Mouse (Mus musculus) testis, adult 2 months (tissue): ENCODE measurements around the gene Dnajc14. TPM values are rescaled to one million over a fixed set of nuclear protein-coding genes. Genes with fewer than 3 reads are reported as not detected.

Experiments
- H3K27ac ChIP-seq: fragments of 200-500 bp; 2 replicates; pipeline ENCODE4 v1.5.1; 2012; ENCODE audit warnings: low read depth, low read length; ENCODE audit not compliant: control insufficient read depth, insufficient read depth
- H3K27me3 ChIP-seq: fragments of 200-500 bp; 2 replicates; pipeline ENCODE4 v1.6.1; 2012; ENCODE audit warnings: mild to moderate bottlenecking, low read length, moderate library complexity; ENCODE audit not compliant: control insufficient read depth, insufficient read depth
- H3K36me3 ChIP-seq: fragments of 200-500 bp; 2 replicates; pipeline ENCODE4 v1.6.1; 2012; ENCODE audit warnings: mild to moderate bottlenecking, low read length; ENCODE audit not compliant: control insufficient read depth, insufficient read depth
- H3K4me1 ChIP-seq: fragments of 200-500 bp; 2 replicates; pipeline ENCODE4 v1.6.1; 2012; ENCODE audit warnings: low read length; ENCODE audit not compliant: control insufficient read depth, insufficient read depth
- H3K4me3 ChIP-seq: fragments of 200-500 bp; 2 replicates; pipeline ENCODE4 v1.5.1; 2012; ENCODE audit warnings: low read depth, mild to moderate bottlenecking, low read length, moderate library complexity, mixed read lengths; ENCODE audit not compliant: control insufficient read depth
- CTCF ChIP-seq: fragments of 200-500 bp; IDR thresholded peaks from 2 replicates; pipeline ENCODE4 v1.5.1; 2012; ENCODE audit warnings: low read depth, mild to moderate bottlenecking, inconsistent platforms, low read length, moderate library complexity; ENCODE audit not compliant: control insufficient read depth, insufficient read depth, insufficient replicate concordance
- POLR2A ChIP-seq: fragments of 200-500 bp; IDR thresholded peaks from 2 replicates; pipeline ENCODE4 v1.6.1; 2012; ENCODE audit warnings: low read depth, mild to moderate bottlenecking, inconsistent platforms, low read length, moderate library complexity; ENCODE audit not compliant: control insufficient read depth
- polyA plus RNA-seq: library from polyadenylated mRNA; depleted of rRNA; stranded (reverse); fragments of >200 nt; gene quantifications from 2 replicates; pipeline ENCODE4 v1.2.3, GENCODE M21; 2012; rRNA removed

Dnajc14 gene
- polyA plus RNA-seq, 1 experiment: 10.4 TPM

DNA sequence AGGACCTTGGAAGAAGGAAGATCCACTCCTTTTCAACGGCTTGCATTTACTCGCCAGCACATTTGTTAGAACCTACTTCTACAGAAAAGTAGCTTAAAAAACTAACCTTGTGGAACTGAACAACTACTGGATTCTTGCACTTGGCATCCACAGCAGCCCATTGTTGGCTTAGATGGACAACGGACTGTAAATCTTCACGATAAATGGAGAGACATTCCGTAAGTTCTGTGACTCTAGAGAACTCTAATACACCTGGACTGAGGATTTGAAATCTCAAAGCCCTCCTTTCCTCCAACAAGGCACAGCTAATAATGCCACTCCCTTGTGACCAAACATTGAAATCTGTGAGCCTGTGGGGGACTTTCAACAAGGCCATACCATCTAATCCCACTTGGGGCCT lies 39.4 kb downstream of the Dnajc14 start:
- peak overlapping the region; percentile 34; the same call in 1 of the 2 replicates for H3K4me3 ChIP-seq
- H3K27ac ChIP-seq: no peak overlapping the region
- no peak for TF ChIP-seq POLR2A
- no peak for TF ChIP-seq CTCF
- H3K36me3 ChIP-seq: no peaks in the 10 kb centered on the region; the same call in 1 of the 2 replicates
- H3K27me3 ChIP-seq: no peaks in the 10 kb centered on the region
- no peaks in the 10 kb centered on the region for H3K4me1 ChIP-seq

DNA sequence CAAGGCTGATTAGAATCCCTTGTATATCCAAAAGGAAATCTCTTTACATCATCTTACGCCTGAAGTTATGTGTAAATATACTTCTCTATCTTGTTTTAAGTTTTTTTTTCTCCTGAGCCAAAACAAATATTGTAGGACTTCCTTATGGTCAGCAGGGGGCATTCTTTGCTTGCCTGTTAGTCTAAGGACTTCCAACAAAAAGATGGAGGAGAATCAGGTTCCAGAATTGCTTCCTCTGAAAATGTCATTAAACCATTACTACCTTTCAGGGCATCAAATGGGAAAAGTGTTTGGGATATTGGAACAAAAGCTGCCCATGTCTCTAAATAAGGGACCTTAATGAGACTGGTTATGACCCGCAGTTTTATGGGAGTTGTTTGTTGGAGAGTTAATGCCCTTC lies 41.7 kb downstream of the Dnajc14 start:
- H3K4me1 ChIP-seq: no peaks in the 10 kb centered on the region
- H3K4me3 ChIP-seq: no peak overlapping the region
- no peak for TF ChIP-seq POLR2A
- H3K27me3 ChIP-seq: no peaks in the 10 kb centered on the region
- H3K36me3 ChIP-seq: no peaks in the 10 kb centered on the region; the same call in 1 of the 2 replicates
- H3K27ac ChIP-seq: no peak overlapping the region

DNA sequence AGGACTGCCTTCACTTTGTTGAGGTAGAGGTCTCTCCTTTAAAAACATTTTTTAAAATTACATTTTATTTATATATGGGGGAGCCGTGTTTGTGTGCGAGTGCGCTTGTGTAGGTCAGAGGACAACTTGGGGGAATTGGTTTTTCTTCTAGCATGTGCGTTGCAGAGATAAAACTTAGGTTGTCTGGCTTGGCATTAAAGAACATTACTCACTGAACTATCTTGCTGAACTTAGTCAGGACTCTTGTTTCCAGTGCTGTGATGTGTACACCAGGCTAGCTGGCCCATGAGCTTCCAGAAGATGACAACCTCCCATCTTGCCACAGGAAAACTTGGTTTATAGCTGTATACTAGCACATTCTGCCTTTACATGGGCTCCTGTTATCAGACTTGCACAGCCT lies 42.8 kb downstream of the Dnajc14 start:
- H3K27ac ChIP-seq: no peak overlapping the region
- TF ChIP-seq CTCF (no peak), POLR2A (no peak)
- no peak overlapping the region for H3K4me3 ChIP-seq
- H3K27me3 ChIP-seq: no peaks in the 10 kb centered on the region
- H3K36me3 ChIP-seq: no peaks in the 10 kb centered on the region; the same call in 1 of the 2 replicates
- H3K4me1 ChIP-seq: no peaks in the 10 kb centered on the region

DNA sequence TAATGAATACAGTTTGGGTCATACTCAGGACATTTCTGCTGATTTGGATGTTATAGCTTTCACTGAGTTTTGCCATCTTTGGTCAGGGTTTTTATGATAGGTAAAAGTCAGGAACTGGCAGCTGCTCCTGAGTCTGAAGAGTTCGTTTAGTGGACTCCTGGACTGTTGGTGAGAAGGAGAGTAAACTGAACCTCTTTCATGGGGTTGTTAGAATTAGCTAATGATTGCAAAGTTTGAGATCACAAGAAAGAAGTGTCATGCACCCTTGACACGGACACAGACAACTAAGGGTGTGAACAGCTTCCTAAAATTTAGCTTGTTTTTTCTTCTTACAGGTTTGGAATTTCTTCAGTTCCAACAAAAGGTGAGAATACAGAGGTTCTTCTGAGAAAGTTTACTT lies 44.6 kb downstream of the Dnajc14 start:
- Histone ChIP-seq H3K4me1 (no peaks in the 10 kb centered on the region), H3K27me3 (no peaks in the 10 kb centered on the region), H3K4me3 (no peak overlapping the region), H3K27ac (no peak overlapping the region), H3K36me3 (no peaks in the 10 kb centered on the region; the same call in 1 of the 2 replicates)
- TF ChIP-seq CTCF: no peak
- TF ChIP-seq POLR2A: no peak

- H3K27ac ChIP-seq: no peak overlapping the region
- no peaks in the 10 kb centered on the region; the same call in 1 of the 2 replicates for H3K36me3 ChIP-seq
- no peaks in the 10 kb centered on the region for H3K27me3 ChIP-seq
- H3K4me3 ChIP-seq: no peak overlapping the region
- TF ChIP-seq CTCF (no peak), POLR2A (no peak)
- H3K4me1 ChIP-seq: no peaks in the 10 kb centered on the region
Measured at GRCm38 (mm10) chr10:128850339-128850738, 46.5 kb downstream of the Dnajc14 start.

GRCm38 (mm10) chr10:128861176-128861575 lies 57.3 kb downstream of the Dnajc14 start:
- TF ChIP-seq POLR2A (no peak), CTCF (no peak)
- Histone ChIP-seq H3K4me1 (no peaks in the 10 kb centered on the region), H3K4me3 (no peak overlapping the region), H3K36me3 (no peaks in the 10 kb centered on the region), H3K27me3 (no peaks in the 10 kb centered on the region), H3K27ac (no peak overlapping the region)

- Histone ChIP-seq H3K27me3 (no peaks in the 10 kb centered on the region), H3K27ac (no peak overlapping the region), H3K36me3 (no peaks in the 10 kb centered on the region), H3K4me1 (no peaks in the 10 kb centered on the region), H3K4me3 (no peak overlapping the region)
- TF ChIP-seq CTCF (no peak), POLR2A (no peak)
Measured at GRCm38 (mm10) chr10:128866042-128866441, 62.2 kb downstream of the Dnajc14 start.

GRCm38 (mm10) chr10:128866518-128866917 lies 62.7 kb downstream of the Dnajc14 start:
- no peak for TF ChIP-seq CTCF
- TF ChIP-seq POLR2A: no peak
- Histone ChIP-seq H3K36me3 (no peaks in the 10 kb centered on the region), H3K4me3 (no peak overlapping the region)

More at GRCm38 (mm10) chr10:128866518-128866917, 62.7 kb downstream of the Dnajc14 start:
- no peaks in the 10 kb centered on the region for H3K27me3 ChIP-seq
- H3K4me1 ChIP-seq: no peaks in the 10 kb centered on the region
- no peak overlapping the region for H3K27ac ChIP-seq

Other genes starting within 250 kb of the Dnajc14 start
- 31.7 and 36.5 TPM in 2 replicates for gene Pa2g4, start 238.1 kb upstream of the Dnajc14 start, polyA plus RNA-seq
- 0.77 and 2.1 TPM in 2 replicates for gene Erbb3, start 214.4 kb upstream of the Dnajc14 start, polyA plus RNA-seq
- gene Rps26, start 177.3 kb upstream of the Dnajc14 start, polyA plus RNA-seq: 296 and 407 TPM in 2 replicates
- 0.84 and 1.2 TPM in 2 replicates for gene Ikzf4, start 158.1 kb upstream of the Dnajc14 start, polyA plus RNA-seq
- gene Suox, start 130.0 kb upstream of the Dnajc14 start, polyA plus RNA-seq: 7.0 and 9.7 TPM in 2 replicates
- 27.6 and 31.1 TPM in 2 replicates for gene Rab5b, start 107.8 kb upstream of the Dnajc14 start, polyA plus RNA-seq
- gene Pmel, start 99.9 kb upstream of the Dnajc14 start, polyA plus RNA-seq: 24.6 and 27.7 TPM in 2 replicates
- gene Cdk2, start 99.0 kb upstream of the Dnajc14 start, polyA plus RNA-seq: 53.1 and 61.0 TPM in 2 replicates
- 124 TPM in 2 replicates for gene Dgka, start 59.2 kb upstream of the Dnajc14 start, polyA plus RNA-seq
- 19.5 TPM in 2 replicates for gene Pym1, start 56.2 kb upstream of the Dnajc14 start, polyA plus RNA-seq
- 1.3 and 1.6 TPM in 2 replicates for gene Mmp19, start 13.2 kb upstream of the Dnajc14 start, polyA plus RNA-seq
- 7.7 and 8.2 TPM in 2 replicates for gene Tmem198b, start 308 bp downstream of the Dnajc14 start, polyA plus RNA-seq
- gene Sarnp, start 13.3 kb downstream of the Dnajc14 start, polyA plus RNA-seq: 11.0 and 13.2 TPM in 2 replicates
- 77.4 and 91.8 TPM in 2 replicates for gene Ormdl2, start 17.6 kb downstream of the Dnajc14 start, polyA plus RNA-seq
- 0.82 and 0.93 TPM in 2 replicates for gene Gdf11, start 87.7 kb downstream of the Dnajc14 start, polyA plus RNA-seq
- 28.8 and 30.9 TPM in 2 replicates for gene Cd63, start 96.9 kb downstream of the Dnajc14 start, polyA plus RNA-seq
- gene Rdh5, start 118.8 kb downstream of the Dnajc14 start, polyA plus RNA-seq: 7.5 and 8.9 TPM in 2 replicates
- 97.9 and 108 TPM in 2 replicates for gene Bloc1s1, start 120.0 kb downstream of the Dnajc14 start, polyA plus RNA-seq
- gene Itga7, start 129.8 kb downstream of the Dnajc14 start, polyA plus RNA-seq: 19.0 and 19.1 TPM in 2 replicates
- 1.3 and 1.6 TPM in 2 replicates for gene Mettl7b, start 156.9 kb downstream of the Dnajc14 start, polyA plus RNA-seq
- gene Olfr9, start 185.4 kb downstream of the Dnajc14 start, polyA plus RNA-seq: not detected in 2 replicates
- not detected in 2 replicates for gene Olfr763, start 206.7 kb downstream of the Dnajc14 start, polyA plus RNA-seq
- gene Olfr764-ps1, start 235.8 kb downstream of the Dnajc14 start, polyA plus RNA-seq: 0.04 TPM in 1 of 2 replicates, not detected in the other
- not detected in 2 replicates for gene Olfr765, start 245.9 kb downstream of the Dnajc14 start, polyA plus RNA-seq